Mouse (Mus musculus) naive thymus-derived CD4-positive, alpha-beta T cell, adult 5 months (primary cell): ENCODE results near the gene Nr1h5. TPM values are rescaled to one million over a fixed set of nuclear protein-coding genes. Genes with fewer than 3 reads are reported as not detected.

Experiments
- polyA plus RNA-seq: library from polyadenylated mRNA; unstranded; fragments of 100-300 nt; shearing (Covaris generic); gene quantifications from one replicate; pipeline ENCODE4 v1.2.1, GENCODE M21; 2017

The Nr1h5 gene
- polyA plus RNA-seq = not detected

DNA sequence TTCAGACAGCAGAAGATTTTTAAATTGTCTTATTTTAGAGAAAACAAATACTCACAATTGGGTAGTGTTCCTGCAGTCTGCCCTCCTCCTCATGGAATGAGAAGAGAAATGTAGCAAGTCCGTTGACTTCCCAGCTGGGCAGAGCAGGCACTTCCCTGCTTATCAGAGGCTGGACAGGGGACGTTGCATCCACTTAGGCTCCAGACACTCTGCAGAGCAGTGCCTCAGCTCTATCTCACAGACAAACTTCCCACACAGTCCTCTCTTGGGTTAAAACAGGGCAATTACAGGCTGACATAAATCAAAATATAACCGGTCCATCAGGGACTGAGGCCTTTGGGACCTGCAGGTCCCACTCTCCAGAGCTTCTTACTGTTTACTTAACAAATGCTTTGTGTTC, at the start of gene Nr1h5:
TSS of gene Nr1h5 (minus strand) at position 101 of the 400 bp plus-strand sequence.

GRCm38 (mm10) chr3:102995605-102996321, 31.8 kb upstream of the Nr1h5 start, which contains the start of gene Sike1:
Gene Sike1, plus strand, starts transcription at chr3:102995708.

DNA sequence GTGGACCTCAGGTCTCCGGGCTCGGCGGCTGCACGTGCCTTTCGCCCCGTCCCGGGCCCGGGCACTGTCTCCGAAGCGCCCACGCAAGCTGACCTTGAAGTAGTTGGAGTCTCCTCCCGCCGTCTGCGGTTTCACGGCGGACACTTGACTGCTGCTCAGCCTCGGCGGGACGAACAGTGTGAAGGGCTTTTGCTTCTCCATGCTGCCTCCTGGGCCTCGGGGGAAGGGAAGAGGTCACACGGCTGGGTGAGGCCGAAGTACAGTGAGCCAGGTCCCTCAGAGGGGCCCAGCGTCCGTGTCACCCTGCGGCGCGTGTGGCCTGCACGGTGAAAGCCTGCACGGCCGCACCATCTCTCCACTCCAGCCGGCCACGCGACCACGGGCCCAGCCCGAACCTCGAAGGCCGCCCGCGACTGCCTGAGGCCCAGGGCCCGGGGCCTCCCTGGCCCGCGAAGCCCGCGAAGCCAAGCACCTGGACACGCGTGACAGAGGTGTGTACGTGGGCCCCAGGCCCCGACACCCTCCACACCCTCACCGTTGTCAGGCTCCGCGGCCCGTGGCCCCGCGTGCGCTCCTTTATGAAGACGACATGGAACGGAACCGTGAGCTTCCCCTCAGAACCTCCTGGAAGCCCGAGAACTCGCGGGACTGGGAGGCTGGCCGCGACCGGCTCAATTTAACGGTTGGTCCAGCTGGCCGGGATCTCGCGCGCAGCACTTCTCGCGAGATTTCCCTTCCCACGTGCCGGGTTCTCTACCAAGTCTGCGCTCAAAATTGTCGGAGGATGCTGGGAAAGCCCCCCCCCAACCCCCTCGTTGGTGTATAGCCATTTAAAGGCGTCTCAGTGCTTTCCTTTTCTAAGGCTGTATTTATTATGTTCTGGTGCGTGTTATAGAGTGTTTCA, 28.2 kb downstream of the Nr1h5 start, which contains the start of gene Sycp1:
TSS of gene Sycp1 (minus strand) at position 650 of the 904 bp plus-strand sequence.

Other genes with a start within 250 kb of the Nr1h5 start
- gene Tspan2, start 229.6 kb downstream of the Nr1h5 start, polyA plus RNA-seq = 0.29 TPM
- gene Tshb, start 181.4 kb downstream of the Nr1h5 start, polyA plus RNA-seq = 0.10 TPM
- not detected for gene Sycp1, start 28.0 kb downstream of the Nr1h5 start, polyA plus RNA-seq
- 93.7 TPM for gene Sike1, start 31.6 kb upstream of the Nr1h5 start, polyA plus RNA-seq
- gene Csde1, start 56.3 kb upstream of the Nr1h5 start, polyA plus RNA-seq = 487 TPM
- 58.2 TPM for gene Nras, start 94.2 kb upstream of the Nr1h5 start, polyA plus RNA-seq
- 22.5 TPM for gene Ampd1, start 109.9 kb upstream of the Nr1h5 start, polyA plus RNA-seq
- gene Dennd2c, start 138.5 kb upstream of the Nr1h5 start, polyA plus RNA-seq = 4.5 TPM
- 150 TPM for gene Bcas2, start 207.5 kb upstream of the Nr1h5 start, polyA plus RNA-seq